Mouse (Mus musculus) embryo, embryonic 11 days (tissue): ENCODE measurements around the gene Smim5.
A peak's percentile ranks its signal among the peaks of the same experiment; 100 is the strongest.
"Not testable (repeated sequence)": the region's sequence is repeated elsewhere in the genome, so short reads cannot be mapped to it uniquely, and the experiment has no call there.

Experiments used
- DNase-seq: peaks from one replicate; pipeline ENCODE4 v3.0.0-alpha.2; 2015

Gene Smim5

DNA sequence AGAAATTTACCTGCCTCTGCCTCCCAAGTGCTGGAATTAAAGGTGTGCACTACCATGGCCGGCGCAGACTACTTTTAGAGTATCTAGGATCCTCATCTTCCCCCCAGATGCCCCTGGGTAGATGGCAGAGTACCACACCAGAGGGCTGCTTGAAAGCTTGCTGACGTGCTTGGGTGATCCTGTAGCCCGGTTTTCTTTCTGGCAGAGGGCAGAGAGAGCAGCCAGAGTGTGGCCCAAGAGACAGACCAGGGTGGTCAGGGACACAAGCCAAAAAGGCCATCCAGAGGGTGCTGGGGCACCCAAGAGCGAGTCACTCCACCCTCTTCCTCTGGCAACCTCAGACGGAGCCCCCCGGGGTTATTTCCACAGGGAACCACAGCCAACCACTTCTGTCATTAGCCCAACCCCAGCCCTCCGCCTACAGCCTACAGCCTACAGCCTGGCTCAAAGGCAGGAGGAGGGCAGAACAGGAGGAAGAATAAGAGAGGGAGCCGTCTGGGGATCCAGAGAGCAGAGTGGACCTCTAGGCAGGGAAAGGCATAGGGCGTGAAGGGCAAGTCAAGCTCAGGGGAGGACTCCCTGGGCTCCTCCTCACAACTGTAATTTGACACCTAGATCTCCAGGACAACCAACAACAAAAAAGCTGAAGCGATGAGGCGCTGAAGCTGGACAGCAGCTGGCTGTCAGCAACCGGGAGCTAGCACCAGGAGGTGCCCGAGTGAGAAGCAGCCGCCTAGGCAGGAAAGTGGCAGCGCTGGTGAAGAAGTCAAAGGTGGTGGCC, at the start of gene Smim5:
Smim5 (plus strand) TSS at position 481 of the 781 bp plus-strand sequence.
- peak; percentile 85 for DNase-seq

DNA sequence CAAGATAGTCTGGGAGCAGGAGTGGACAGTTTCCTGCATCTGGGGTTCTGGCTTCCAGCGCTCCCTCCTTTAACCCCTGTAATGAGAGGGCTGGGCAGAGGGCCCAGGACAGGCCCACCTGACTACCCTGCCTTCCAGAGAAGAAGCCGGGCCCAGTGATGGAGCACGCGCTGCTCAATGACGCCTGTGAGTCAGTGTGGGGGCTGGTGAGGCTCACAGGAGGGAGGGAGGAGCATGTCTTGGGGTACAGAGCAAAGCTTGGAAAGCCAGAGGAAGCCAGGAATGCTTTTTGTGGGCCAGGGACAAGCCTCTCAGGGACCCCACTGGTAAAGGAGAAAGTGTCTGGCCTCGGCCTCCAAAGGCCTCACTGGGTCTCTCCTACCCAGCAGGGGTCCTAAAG, 45.1 kb upstream of the Smim5 start:
- no peak for DNase-seq

DNA sequence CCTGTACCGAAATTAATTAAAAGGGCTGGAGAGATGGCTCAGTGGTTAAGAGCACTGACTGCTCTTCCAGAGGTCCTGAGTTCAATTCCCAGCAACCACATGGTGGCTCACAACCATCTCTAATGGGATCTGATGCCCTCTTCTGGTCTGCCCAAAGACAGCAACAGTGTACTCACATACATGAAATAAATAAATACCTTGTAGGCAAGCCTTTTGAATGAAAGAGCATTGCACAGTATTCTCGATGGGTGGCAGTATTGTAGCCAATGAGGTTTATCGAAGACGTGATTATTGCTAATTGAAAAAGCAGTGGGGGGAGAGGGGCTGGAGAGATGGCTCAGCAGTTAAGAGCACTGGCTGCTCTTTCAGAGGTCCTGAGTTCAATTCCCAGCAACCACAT, 42.6 kb upstream of the Smim5 start:
- DNase-seq, result not testable (repeated sequence)

DNA sequence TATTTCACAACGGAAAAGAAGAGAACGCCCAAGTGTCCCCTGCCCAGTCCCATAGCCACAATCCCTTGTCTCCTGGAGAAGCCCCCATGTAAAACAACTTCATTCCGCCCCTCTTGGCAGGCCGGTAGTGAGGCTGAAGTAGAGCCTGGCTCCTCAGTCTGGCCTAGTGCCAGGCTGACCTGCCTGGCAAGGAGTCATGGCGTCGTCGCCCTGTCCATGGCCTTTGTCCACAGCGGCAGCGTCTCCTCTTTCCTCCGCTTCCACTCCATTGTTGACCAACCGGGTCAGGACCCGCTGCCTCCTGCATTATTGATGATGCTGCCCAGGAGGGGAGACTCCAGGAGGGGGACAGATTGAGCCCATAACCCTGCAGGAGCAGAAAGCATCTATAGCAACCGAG, 41.8 kb upstream of the Smim5 start:
- no peak for DNase-seq

DNA sequence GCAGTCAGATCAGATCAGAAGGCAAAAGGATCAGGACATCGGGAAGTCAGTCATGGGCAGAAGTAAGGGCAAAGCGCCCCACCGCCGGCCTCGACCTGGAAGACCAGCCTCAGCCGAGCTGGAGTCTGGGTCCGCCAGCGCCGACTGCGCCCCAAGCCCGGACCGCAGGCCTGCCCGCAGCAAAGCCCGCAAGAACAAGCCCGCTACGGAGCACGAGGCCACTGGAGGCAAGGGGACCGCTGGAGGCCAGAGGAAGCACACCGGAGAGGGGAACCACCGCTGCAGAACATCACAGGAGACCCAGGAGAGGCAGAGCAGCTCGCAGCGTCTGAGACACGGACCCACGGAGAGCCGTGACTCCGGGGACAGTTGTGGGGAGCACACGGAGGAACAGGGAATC, 41.4 kb upstream of the Smim5 start, which contains the start of gene Myo15b:
Myo15b (plus strand) TSS at position 53 of the 400 bp plus-strand sequence.
- DNase-seq, result peak; percentile 30

DNA sequence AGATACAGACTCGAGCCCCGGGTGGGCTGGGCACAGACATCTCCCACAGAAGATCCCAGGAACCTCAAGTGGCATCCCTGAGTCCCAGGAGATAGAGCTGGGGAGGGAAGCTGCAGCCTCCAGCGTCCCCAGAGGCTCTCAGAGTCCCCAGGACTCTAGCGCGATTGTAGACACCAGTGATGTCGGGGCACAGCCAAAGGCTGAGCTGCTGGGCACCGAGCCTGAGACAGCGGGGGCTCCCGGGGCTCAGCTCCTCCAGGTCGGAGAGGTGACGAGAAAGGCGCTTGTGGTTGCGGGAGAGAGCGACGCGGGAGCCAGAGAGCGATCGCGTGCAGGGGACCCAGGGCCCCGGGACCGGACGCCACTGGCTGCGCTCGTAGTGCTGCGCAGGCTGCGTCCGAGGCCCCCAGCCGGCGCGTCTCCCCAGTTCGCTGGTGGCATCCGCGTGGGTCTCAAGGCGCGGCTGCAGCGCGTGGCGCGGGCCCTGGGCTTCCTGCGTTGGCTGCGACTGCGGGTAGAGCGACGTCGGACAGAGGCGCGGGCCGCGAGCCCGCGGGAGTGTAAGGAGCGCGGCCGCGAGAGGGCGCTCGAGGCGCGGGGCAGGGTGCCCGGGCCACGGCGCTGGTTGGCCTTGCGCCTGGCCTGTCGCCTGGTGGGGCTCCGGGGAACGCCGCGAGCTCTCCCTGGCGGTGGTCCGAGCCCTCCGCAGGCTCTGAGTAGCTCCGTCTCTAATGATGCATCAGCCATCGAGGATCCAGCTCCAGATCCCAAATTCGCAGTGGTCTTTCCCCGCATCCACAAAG, 40.4 kb upstream of the Smim5 start:
- DNase-seq, result peak; percentile 93

DNA sequence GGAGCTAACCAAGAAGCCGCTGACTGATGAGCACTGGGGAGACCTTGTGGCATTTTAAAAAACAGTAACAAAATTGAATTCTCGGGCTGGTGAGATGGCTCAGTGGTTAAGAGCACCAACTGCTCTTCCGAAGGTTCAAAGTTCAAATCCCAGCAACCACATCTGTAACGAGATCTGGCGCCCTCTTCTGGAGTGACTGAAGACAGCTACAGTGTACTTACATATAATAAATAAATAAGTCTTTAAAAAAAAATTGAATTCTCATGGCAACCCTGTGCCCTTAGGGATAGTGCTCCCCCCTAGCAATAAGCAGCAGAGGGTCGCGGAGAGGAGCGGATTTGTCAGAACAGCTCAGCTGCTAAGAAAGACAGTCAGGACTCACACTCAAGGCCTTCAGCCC, 35.9 kb upstream of the Smim5 start:
- no peak for DNase-seq

DNA sequence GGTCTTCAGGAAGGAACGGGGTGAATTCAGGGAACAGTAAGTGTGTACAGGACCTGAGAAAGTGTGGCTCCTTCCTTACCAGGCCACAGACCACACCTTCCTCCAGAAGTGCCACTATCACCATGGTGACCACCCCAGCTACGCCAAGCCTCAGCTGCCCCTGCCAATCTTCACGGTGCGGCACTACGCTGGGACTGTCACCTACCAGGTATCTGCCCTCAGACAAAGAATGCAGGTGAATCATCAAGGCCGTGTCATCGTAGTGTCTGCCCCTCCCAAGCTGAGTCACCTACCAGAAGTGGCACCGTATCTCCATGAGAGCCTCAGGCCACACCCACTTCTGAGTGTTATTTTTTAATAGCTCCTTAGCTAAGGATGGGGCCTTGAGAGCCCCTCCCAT, 30.4 kb upstream of the Smim5 start:
- DNase-seq, result no peak

DNA sequence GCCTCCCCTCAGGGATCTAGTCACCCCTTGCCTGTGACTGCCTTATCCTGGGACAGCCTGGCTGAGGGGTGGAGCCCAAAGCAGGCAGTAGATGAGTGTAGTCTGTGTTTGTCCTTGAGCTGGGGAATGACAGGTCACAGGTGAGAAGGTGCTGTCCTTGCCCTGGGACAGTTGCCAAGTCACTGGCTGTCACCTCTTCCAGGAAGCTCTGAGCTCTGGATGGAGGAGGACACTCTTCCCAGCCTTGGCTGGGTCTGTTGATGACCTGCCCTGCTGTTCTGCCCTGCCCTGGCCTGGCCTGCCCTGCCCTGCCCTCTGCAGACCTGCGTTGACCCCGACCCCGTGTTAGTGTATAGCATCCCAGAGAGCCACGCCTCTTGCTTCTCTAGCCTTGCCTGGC, 27.3 kb upstream of the Smim5 start:
- DNase-seq, result no peak

DNA sequence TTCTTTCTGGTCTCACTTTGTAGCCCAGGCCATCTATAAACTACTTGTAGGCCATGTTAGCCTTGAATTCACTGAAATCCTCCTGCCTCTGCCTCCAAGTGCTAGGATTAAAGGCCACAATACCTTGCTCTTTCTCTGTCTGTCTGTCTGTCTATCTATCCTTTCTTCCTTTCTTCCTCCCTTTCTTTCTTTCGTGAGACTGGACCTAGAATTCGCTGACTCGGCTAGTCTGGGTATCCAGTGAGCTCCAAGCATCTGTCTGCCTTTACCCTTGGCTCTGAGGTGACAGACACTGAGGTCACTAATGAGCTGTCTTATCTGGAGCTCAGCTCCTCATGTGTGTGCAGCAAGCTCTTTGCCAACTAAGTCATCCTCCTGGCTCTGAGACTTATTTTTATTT, 23.8 kb upstream of the Smim5 start:
- DNase-seq, result no peak

DNA sequence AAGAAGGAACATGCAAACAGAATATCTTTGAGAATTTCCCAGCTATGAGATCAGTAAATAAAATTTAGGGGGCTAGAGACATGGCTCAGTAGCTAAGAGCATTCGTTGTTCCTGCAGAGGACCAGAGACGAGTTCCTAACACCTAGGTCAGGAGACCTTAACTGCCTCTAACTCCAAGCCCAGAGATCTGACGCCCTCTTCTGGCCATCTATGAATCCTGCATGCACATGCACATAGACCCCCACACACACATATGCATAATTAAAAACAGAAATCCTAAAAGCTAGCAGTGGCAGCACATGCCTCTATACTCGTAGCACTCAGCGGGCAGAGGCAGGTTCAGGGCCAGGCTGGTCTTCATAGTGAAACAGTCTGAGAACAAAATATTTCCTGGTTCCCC, 23.3 kb upstream of the Smim5 start:
- DNase-seq, result no peak

DNA sequence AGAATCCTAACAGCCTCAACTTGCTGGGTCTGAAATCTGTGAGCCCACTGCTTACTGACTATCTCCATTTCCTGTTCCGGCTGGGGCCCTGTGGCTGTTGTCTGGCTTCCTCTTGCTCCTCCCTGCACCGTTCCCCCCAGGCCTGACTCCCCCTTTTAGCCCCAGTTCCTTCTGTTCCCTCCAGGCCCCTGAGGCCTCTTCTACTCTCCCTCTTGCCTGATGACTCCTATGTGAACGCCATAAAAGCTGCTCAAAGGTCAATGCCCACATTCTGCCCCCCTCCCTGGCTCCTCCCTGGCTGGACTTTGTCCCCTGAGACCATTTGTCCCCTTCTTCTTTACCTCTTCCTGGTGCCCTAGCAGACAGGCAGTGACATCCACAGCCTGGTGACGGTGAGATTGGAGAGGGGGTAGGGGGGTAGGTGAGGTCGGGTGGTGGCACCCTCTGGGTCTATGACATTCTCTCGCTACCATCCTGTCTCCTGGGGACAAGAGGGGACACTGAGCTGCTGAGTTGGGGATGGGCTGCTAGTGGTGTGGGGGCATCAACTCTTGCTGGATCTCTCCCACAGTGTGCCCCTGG, 22.5 kb upstream of the Smim5 start:
- DNase-seq, result no peak

DNA sequence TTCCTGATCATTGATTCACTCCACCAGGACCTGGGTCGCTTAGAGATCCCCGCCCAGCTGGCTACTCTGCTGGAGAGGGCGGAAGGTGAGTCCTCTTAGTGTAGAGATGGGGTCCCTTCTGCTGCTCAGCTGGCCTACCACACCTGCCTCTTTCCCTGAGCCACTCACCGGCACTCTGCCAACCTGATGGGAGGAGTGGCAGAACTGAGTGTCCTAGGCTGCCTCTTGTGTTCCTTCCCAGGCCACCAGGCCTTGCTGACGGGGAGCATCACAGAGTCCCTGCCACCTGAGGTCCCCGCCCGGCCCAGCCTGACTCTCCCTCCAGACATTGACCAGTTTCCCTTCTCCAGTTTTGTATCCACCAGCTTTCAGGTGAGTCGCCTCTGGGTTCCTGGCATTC, 21.7 kb upstream of the Smim5 start:
- DNase-seq, result no peak

DNA sequence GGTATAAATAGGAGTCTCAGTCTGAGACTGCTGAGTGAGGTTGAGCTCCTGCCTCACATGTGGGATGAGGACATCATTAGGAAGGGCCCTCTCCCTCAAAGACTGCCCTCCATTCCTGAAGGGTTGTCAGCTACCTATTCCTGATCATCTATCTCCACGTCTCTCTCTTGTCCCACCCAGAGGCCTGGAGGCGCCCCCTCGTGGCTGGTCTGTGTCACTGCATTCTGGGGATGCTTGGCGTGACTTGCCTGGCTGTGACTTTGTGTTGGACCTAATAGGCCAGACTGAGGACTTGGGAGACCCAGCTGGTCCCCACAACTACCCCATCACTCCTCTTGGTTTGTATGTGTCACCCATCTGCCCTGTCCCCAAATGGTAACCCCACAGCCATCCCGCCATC, 18.8 kb upstream of the Smim5 start:
- DNase-seq, result no peak

DNA sequence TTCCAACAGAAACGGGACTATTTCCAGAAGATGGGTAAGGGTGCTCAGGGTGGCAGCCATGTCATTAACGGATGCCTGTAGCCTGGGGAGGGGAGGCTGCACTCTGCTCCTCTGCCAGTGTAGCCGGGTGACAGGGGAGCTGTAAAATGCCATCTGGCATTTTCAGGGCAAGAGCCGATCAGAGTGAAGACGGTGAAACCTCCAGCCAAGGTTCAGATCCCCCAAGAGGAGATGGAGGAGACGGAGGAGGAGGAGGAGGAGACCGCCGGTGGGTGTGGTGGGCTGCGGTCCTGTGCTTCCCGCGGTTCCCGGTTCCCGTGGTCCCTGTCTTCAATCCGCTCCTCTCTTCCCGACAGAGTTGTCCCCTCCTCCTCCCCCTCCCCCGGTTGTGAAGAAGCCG, 16.5 kb upstream of the Smim5 start:
- DNase-seq, result no peak

DNA sequence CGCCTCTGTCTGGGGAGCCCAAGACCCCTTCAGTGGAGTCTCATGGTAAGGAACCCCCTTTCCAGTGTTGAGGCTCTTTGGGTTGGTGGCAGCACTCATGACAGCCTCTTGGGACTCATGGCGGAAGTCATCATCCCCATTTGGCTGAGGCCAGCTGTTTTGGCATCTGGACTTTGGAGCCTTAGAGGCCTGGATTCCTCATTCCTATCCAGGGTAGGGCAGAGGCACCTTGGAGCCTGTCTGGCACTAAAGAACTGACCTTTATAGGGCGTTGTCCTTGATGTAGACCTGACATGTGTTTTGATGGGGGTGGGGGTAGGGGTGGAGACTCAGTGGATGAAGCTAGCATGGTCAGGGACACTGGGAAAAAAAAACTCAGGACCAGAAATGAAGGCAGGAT, 15.4 kb upstream of the Smim5 start:
- DNase-seq, result no peak

DNA sequence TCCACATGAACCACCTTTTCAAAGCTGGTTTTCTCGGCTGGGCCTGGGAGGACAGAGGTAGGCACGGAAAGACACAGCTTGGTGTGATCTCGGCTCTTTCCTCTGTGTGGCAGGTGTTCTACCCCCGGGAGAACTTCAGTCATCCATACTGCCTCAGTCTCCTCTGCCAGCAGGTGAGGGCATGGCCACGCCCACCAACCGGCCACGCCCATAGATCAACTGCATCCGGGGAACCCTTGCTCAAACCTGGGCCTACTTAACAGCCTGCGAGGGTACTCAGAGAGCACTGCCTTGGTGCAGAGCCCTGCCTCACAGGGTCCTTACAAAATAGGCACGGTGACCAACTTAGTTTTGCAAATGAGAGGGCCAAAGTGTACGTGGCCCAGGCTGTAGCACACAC, 14.5 kb upstream of the Smim5 start:
- DNase-seq, result no peak

DNA sequence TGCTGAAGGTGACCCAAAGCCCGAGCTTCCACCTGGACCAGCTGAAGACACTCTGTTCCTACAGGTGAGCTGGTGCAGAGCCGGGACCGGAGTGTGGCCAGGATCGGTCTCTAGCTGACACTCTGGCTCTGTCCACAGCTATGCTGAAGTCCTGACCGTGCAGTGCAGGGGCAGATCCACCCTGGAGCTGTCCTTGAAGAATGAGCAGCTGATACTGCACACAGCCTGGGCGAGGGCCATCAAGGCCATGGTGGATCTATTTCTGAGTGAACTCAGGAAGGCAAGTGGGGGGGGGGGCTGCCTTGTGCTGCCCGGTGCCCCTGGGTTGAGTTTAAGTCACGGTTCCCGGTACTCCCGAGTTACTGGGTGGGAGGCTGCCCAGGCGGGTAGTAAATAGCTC, 13.3 kb upstream of the Smim5 start:
- no peak for DNase-seq

DNA sequence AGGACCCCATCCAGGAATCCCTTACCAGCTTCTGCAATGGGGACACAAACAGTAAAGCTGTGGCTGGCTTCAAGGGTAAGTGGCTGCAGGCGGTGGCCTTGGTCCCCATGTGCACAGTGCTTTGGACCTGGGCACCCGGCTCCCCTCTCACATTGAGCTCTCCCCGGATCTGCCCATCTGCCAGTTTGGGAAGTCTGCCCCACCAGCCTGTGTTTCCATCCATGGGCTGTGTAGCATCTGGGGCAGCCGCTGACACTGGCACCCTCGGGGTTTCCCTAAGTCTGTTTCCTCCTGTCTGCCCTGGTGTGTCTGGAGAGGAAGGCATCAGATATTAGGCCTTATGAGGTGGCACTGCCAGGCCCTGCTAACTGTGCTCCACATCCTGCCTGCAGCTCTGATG, 11.7 kb upstream of the Smim5 start:
- DNase-seq, result no peak

DNA sequence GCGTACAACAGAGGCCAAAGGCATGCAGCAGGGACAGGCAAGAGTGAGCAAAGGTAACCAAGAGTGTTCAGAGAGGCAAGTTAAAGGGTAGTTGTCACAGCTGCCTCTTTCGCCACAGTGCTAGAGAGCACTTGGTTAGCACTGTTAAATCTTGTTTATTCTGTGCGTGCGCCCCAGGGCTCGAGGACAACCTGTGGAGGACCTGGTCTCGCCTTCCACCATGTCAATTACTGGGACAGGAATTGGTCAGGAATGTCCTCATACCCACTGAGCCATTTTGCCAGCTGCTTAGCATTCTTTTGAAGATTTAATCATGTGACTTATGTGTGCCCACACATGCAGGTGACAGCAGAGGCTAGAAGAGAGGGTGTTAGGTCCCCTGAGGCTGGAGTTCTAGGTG, 10.6 kb upstream of the Smim5 start:
- no peak for DNase-seq

DNA sequence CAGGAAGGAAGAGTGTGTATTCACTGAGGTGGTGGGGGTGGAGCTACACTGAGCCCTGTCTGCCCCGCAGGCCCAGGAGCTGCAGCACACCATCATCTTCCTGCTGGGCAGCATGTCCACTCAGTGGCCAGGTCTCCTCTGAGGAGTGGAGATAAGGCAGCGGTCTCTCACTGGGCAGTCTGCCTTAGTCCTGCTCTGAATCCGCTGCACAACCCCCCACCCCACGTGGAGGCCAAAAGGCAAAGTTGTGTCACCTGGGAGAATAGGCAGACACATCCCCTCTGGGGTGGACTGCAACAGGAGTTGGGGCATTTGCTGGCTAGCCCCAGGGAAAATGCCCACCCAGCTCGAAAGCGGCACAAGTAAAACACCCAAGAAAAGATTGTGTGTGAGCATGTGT, 7.6 kb upstream of the Smim5 start:
- no peak for DNase-seq

DNA sequence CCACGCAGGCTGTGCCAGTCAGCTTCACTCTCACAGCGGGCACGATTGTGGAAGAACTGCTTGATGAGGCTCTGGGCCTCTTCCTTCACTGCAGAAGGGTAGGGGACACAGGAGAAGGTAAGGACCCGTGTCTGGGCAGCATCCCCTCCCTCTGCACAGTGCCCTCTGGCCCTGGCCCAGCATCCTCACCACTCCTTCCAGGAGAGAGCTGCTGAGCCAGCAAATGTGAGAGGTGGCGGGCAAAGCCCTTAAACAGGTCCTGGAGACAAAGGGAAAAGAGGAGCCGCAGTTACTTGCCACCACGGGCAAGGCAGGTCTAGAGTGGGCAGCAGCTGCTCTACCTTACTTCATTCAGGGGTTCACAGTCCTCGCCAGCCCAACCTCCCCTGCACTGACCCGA, 6.7 kb upstream of the Smim5 start:
- DNase-seq, result no peak

DNA sequence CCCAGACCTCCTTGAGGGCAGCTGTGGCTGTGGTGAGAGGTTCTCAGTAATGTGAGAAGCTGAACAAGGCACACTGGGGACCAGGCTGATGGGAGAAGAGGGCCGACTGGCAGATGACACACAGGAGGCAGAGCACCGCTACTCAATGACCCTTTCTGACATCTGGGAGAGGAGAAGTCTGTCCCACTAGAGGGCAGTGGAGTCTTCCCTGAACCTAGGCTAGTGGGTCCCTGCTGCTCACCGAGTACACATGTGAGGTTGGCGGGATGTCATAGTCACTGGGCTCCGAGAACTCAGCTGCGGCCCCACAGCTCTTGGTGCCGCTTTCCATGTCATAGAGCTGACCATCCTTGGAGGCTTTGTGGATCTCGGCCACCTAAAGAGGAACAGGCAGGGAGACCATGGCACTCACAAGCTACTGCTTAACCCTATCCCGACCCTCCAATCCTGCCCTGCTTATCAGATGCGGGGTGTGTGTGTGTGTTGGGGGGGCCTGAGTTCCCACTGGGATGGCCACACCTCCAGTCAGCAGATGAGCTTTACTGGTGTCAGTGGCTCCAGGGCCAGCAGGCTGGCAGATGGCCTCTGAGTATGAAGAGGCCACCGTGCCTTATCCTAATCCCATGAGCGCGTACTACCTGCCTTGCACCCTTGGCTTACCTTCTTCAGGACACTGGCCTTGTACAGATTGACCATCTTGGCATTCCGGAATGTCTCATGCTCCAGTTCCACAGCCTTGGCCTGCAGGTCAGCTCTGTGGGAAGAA, 4.8 kb upstream of the Smim5 start:
- DNase-seq, result peak; percentile 47
